Mouse (Mus musculus): ENCODE measurements around the gene Man1c1. TPM values are rescaled to one million over a fixed set of nuclear protein-coding genes. Genes with fewer than 3 reads are reported as not detected.
A peak's percentile ranks its signal among the peaks of the same experiment; 100 is the strongest.

The Man1c1 gene
- polyA plus RNA-seq, 1 experiment from 2014 or later: 1.5 TPM

GRCm38 (mm10) chr4:134659354-134660301, 44.5 kb downstream of the Man1c1 start:
- H3K4me2 ChIP-seq (replicated peaks; ENCODE audit: low read depth): peak overlapping the region; percentile 42
- no peaks in the 10 kb centered on the region for H3K9me3 ChIP-seq (ENCODE audit: control insufficient read depth, low read length)
- 18% methylated on average over 27 of the region's 27 CpGs for WGBS
- no peaks in the 10 kb centered on the region for H3K4me1 ChIP-seq (replicated peaks; ENCODE audit: control insufficient read depth, insufficient read depth)
- H3K9ac ChIP-seq (ENCODE audit: low read length): peak overlapping the region; percentile 9
- ATAC-seq (ENCODE audit: low FRiP score, low TSS enrichment) (no peak), DNase-seq (ENCODE audit: low spot score) (no peak)
- no peak overlapping the region for H3K27ac ChIP-seq (replicated peaks)
- H3K4me3 ChIP-seq (ENCODE audit: low read depth, low read length): no peak overlapping the region; the same call in 1 of the 2 replicates
- no peaks in the 10 kb centered on the region for H3K36me3 ChIP-seq (ENCODE audit: control insufficient read depth, insufficient read depth, low read length)
- no peaks in the 10 kb centered on the region for H3K27me3 ChIP-seq (ENCODE audit: control insufficient read depth, insufficient read depth, low read length)
- TF ChIP-seq CTCF (IDR thresholded peaks at IDR 0.05; ENCODE audit: low read depth) (peak; percentile 43), EP300 (optimal IDR thresholded peaks at IDR 0.05) (no peak)

GRCm38 (mm10) chr4:134657473-134657872, 46.6 kb downstream of the Man1c1 start:
- no peaks in the 10 kb centered on the region for H3K27me3 ChIP-seq (ENCODE audit: control insufficient read depth, insufficient read depth, low read length)
- no peak overlapping the region for H3K9ac ChIP-seq (ENCODE audit: low read length)
- TF ChIP-seq EP300 (optimal IDR thresholded peaks at IDR 0.05): no peak
- no peak for TF ChIP-seq CTCF (IDR thresholded peaks at IDR 0.05; ENCODE audit: low read depth)
- H3K4me2 ChIP-seq (replicated peaks; ENCODE audit: low read depth): no peak overlapping the region
- H3K36me3 ChIP-seq (ENCODE audit: control insufficient read depth, insufficient read depth, low read length): no peaks in the 10 kb centered on the region
- H3K27ac ChIP-seq (replicated peaks): no peak overlapping the region
- H3K4me3 ChIP-seq (ENCODE audit: low read depth, low read length): no peak overlapping the region
- H3K9me3 ChIP-seq (ENCODE audit: control insufficient read depth, low read length): no peaks in the 10 kb centered on the region
- 86% methylated on average over 5 of the region's 5 CpGs for WGBS
- DNase-seq (ENCODE audit: low spot score) (no peak), ATAC-seq (ENCODE audit: low FRiP score, low TSS enrichment) (no peak)
- H3K4me1 ChIP-seq (replicated peaks; ENCODE audit: control insufficient read depth, insufficient read depth): no peaks in the 10 kb centered on the region

DNA sequence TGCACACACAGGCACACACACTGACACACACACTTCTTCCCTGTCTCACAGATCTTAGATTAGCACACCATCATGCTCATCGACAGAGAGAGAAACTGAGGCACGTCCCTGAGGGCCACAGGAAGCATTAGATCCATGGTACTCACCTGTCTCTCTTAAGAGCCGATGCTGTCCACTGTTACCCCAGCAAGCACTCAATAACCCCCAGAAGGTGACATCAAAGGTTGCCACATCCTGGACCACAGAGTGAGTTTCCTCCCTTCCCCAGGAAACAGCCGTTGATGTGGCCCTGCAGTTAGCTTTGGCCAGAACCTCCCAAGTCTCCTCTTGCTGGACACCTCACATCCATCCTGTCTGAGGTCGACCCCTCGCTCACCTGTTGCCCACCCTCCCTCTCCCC, 49.7 kb downstream of the Man1c1 start:
- Histone ChIP-seq H3K4me1 (replicated peaks; ENCODE audit: control insufficient read depth, insufficient read depth) (no peaks in the 10 kb centered on the region), H3K36me3 (ENCODE audit: control insufficient read depth, insufficient read depth, low read length) (no peaks in the 10 kb centered on the region), H3K9me3 (ENCODE audit: control insufficient read depth, low read length) (no peaks in the 10 kb centered on the region), H3K9ac (ENCODE audit: low read length) (no peak overlapping the region), H3K27me3 (ENCODE audit: control insufficient read depth, insufficient read depth, low read length) (no peaks in the 10 kb centered on the region), H3K4me2 (replicated peaks; ENCODE audit: low read depth) (no peak overlapping the region), H3K27ac (replicated peaks) (no peak overlapping the region), H3K4me3 (ENCODE audit: low read depth, low read length) (no peak overlapping the region)
- DNase-seq (ENCODE audit: low spot score) (no peak), ATAC-seq (ENCODE audit: low FRiP score, low TSS enrichment) (no peak)
- no peak for TF ChIP-seq EP300 (optimal IDR thresholded peaks at IDR 0.05)
- no peak for TF ChIP-seq CTCF (IDR thresholded peaks at IDR 0.05; ENCODE audit: low read depth)
- WGBS: 71% methylated on average over 6 of the region's 6 CpGs

DNA sequence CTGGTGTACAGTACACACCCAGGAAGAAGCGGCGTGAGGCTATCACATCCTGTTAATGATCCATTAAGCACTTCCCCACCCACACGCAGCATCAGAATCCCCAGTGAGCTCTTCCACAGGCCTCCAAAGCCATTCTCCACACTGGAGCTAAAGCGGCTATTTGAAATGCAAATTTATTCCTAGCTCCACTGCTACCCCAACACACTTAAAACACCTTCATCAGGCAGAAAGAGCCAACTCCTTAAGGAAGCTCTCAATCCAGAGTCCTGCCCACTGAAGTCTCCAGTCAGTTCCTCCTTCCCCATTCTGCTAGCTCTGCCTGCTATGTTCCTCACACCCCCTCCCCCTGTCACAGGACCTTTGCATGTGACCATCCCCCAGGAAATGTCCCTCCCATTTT, 51.4 kb downstream of the Man1c1 start:
- no peak for ATAC-seq (ENCODE audit: low FRiP score, low TSS enrichment)
- no peak overlapping the region for H3K27ac ChIP-seq (replicated peaks)
- WGBS: 81% methylated on average over 4 of the region's 4 CpGs

DNA sequence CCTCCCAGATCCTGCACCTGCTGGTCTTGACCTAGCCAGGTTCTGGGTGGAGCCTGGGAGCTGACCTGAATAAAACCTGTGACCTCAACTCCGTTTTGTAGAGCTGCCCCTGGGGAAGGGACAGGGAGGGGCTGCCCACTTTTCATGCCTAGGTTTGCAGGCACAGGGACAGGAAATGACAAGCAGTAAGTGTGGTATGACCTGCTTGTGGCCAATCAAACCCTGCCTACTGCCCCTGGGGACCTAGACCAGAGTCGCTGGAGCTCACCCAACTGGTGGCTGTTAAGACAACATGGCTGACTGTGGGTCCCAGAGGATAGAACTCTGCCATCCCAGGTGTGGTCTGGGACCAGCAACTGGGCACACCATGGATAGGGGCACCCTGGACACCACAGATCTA, 51.9 kb downstream of the Man1c1 start:
- H3K9me3 ChIP-seq (ENCODE audit: control insufficient read depth, low read length): no peaks in the 10 kb centered on the region

More for the DNA sequence above, 51.4 kb downstream of the Man1c1 start:
- H3K27me3 ChIP-seq (ENCODE audit: control insufficient read depth, insufficient read depth, low read length): no peaks in the 10 kb centered on the region
- TF ChIP-seq CTCF (IDR thresholded peaks at IDR 0.05; ENCODE audit: low read depth) (no peak), EP300 (optimal IDR thresholded peaks at IDR 0.05) (no peak)
- H3K36me3 ChIP-seq (ENCODE audit: control insufficient read depth, insufficient read depth, low read length): no peaks in the 10 kb centered on the region
- DNase-seq (ENCODE audit: low spot score): no peak
- H3K9me3 ChIP-seq (ENCODE audit: control insufficient read depth, low read length): no peaks in the 10 kb centered on the region
- H3K4me3 ChIP-seq (ENCODE audit: low read depth, low read length): no peak overlapping the region
- no peaks in the 10 kb centered on the region for H3K4me1 ChIP-seq (replicated peaks; ENCODE audit: control insufficient read depth, insufficient read depth)
- H3K4me2 ChIP-seq (replicated peaks; ENCODE audit: low read depth): no peak overlapping the region
- H3K9ac ChIP-seq (ENCODE audit: low read length): no peak overlapping the region

GRCm38 (mm10) chr4:134651358-134651757, 52.7 kb downstream of the Man1c1 start:
- TF ChIP-seq CTCF (IDR thresholded peaks at IDR 0.05; ENCODE audit: low read depth) (peak; percentile 28; the same call in 1 of the 2 replicates), EP300 (optimal IDR thresholded peaks at IDR 0.05) (no peak)
- WGBS: 64% methylated on average over 7 of the region's 7 CpGs
- Histone ChIP-seq H3K4me3 (ENCODE audit: low read depth, low read length) (no peak overlapping the region), H3K36me3 (ENCODE audit: control insufficient read depth, insufficient read depth, low read length) (no peaks in the 10 kb centered on the region), H3K9me3 (ENCODE audit: control insufficient read depth, low read length) (no peaks in the 10 kb centered on the region), H3K9ac (ENCODE audit: low read length) (no peak overlapping the region), H3K27ac (replicated peaks) (no peak overlapping the region), H3K4me2 (replicated peaks; ENCODE audit: low read depth) (no peak overlapping the region), H3K27me3 (ENCODE audit: control insufficient read depth, insufficient read depth, low read length) (no peaks in the 10 kb centered on the region), H3K4me1 (replicated peaks; ENCODE audit: control insufficient read depth, insufficient read depth) (no peaks in the 10 kb centered on the region)
- DNase-seq (ENCODE audit: low spot score): no peak
- ATAC-seq (ENCODE audit: low FRiP score, low TSS enrichment): no peak

More for the DNA sequence above, 51.9 kb downstream of the Man1c1 start:
- H3K27me3 ChIP-seq (ENCODE audit: control insufficient read depth, insufficient read depth, low read length): no peaks in the 10 kb centered on the region
- H3K4me2 ChIP-seq (replicated peaks; ENCODE audit: low read depth): no peak overlapping the region
- no peak overlapping the region for H3K9ac ChIP-seq (ENCODE audit: low read length)
- DNase-seq (ENCODE audit: low spot score) (no peak), ATAC-seq (ENCODE audit: low FRiP score, low TSS enrichment) (no peak)
- WGBS: 42% methylated on average over 2 of the region's 2 CpGs
- H3K27ac ChIP-seq (replicated peaks): no peak overlapping the region
- no peak overlapping the region for H3K4me3 ChIP-seq (ENCODE audit: low read depth, low read length)
- no peaks in the 10 kb centered on the region for H3K4me1 ChIP-seq (replicated peaks; ENCODE audit: control insufficient read depth, insufficient read depth)
- TF ChIP-seq CTCF (IDR thresholded peaks at IDR 0.05; ENCODE audit: low read depth) (no peak), EP300 (optimal IDR thresholded peaks at IDR 0.05) (no peak)
- H3K36me3 ChIP-seq (ENCODE audit: control insufficient read depth, insufficient read depth, low read length): no peaks in the 10 kb centered on the region
